Mouse (Mus musculus): ENCODE results near the gene Zcchc7. TPM values are rescaled to one million over a fixed set of nuclear protein-coding genes. Genes with fewer than 3 reads are reported as not detected.
"Not testable (repeated sequence)": the region's sequence is repeated elsewhere in the genome, so short reads cannot be mapped to it uniquely, and the experiment has no call there.

The Zcchc7 gene
- polyA plus RNA-seq, 1 experiment from 2014 or later, result 44.4 TPM

- WGBS, result 79% methylated on average over 1 of the region's 1 CpGs
Observed at GRCm38 (mm10) chr4:44740471-44740870, 15.2 kb upstream of the Zcchc7 start.

GRCm38 (mm10) chr4:44756134-44756951 is 666 bp downstream of the Zcchc7 start:
- WGBS, result under 1% methylated on average over 60 of the region's 60 CpGs
- Histone ChIP-seq H3K27me3 (replicated peaks; ENCODE audit: control insufficient read depth, insufficient read depth, low read length) (no peaks in the 10 kb centered on the region), H3K9me3 (ENCODE audit: control insufficient read depth, low read length) (no peaks in the 10 kb centered on the region), H3K4me3 (replicated peaks; ENCODE audit: low read length) (peak overlapping the region; percentile 92), H3K27ac (ENCODE audit: low read length) (peak overlapping the region; percentile 89), H3K9ac (replicated peaks; ENCODE audit: low read depth, low read length) (peak overlapping the region; percentile 94), H3K4me1 (replicated peaks; ENCODE audit: control insufficient read depth, insufficient read depth, low read length) (peaks cover 13% of the 10 kb centered on the region), H3K36me3 (ENCODE audit: control insufficient read depth, insufficient read depth) (no peaks in the 10 kb centered on the region), H3K4me2 (ENCODE audit: low read length) (peak overlapping the region; percentile 90)
- peak; percentile 98 for ATAC-seq

More at GRCm38 (mm10) chr4:44740471-44740870, 15.2 kb upstream of the Zcchc7 start:
- Histone ChIP-seq H3K9ac (replicated peaks; ENCODE audit: low read depth, low read length) (no peak overlapping the region), H3K27me3 (replicated peaks; ENCODE audit: control insufficient read depth, insufficient read depth, low read length) (no peaks in the 10 kb centered on the region), H3K27ac (ENCODE audit: low read length) (no peak overlapping the region), H3K4me1 (replicated peaks; ENCODE audit: control insufficient read depth, insufficient read depth, low read length) (no peaks in the 10 kb centered on the region), H3K4me3 (replicated peaks; ENCODE audit: low read length) (no peak overlapping the region), H3K9me3 (ENCODE audit: control insufficient read depth, low read length) (no peaks in the 10 kb centered on the region; the same call in 1 of the 2 replicates), H3K36me3 (ENCODE audit: control insufficient read depth, insufficient read depth) (no peaks in the 10 kb centered on the region), H3K4me2 (ENCODE audit: low read length) (no peak overlapping the region)
- no peak for ATAC-seq

- peak overlapping the region; percentile 92 for H3K4me3 ChIP-seq (replicated peaks; ENCODE audit: low read length)
Observed at GRCm38 (mm10) chr4:44757131-44757530, 1.5 kb downstream of the Zcchc7 start.

GRCm38 (mm10) chr4:44774890-44775289 is 19.2 kb downstream of the Zcchc7 start:
- WGBS, result 62% methylated on average over 3 of the region's 3 CpGs
- no peaks in the 10 kb centered on the region for H3K9me3 ChIP-seq (ENCODE audit: control insufficient read depth, low read length)
- 0 out of 2 replicates have a peak, but pooled peaks cover 2% of the 10 kb centered on the region for H3K4me1 ChIP-seq (replicated peaks; ENCODE audit: control insufficient read depth, insufficient read depth, low read length)
- no peak for ATAC-seq
- H3K27ac ChIP-seq (ENCODE audit: low read length), result no peak overlapping the region
- H3K36me3 ChIP-seq (ENCODE audit: control insufficient read depth, insufficient read depth), result no peaks in the 10 kb centered on the region
- no peak overlapping the region for H3K9ac ChIP-seq (replicated peaks; ENCODE audit: low read depth, low read length)
- H3K4me3 ChIP-seq (replicated peaks; ENCODE audit: low read length), result no peak overlapping the region
- no peaks in the 10 kb centered on the region for H3K27me3 ChIP-seq (replicated peaks; ENCODE audit: control insufficient read depth, insufficient read depth, low read length)
- no peak overlapping the region for H3K4me2 ChIP-seq (ENCODE audit: low read length)

More at GRCm38 (mm10) chr4:44757131-44757530, 1.5 kb downstream of the Zcchc7 start:
- not testable (repeated sequence) for H3K9me3 ChIP-seq (ENCODE audit: control insufficient read depth, low read length); ATAC-seq; H3K27me3 ChIP-seq (replicated peaks; ENCODE audit: control insufficient read depth, insufficient read depth, low read length); H3K36me3 ChIP-seq (ENCODE audit: control insufficient read depth, insufficient read depth)
- peak overlapping the region; percentile 90 for H3K4me2 ChIP-seq (ENCODE audit: low read length)
- peak overlapping the region; percentile 89; the same call in 1 of the 2 replicates for H3K27ac ChIP-seq (ENCODE audit: low read length)
- H3K4me1 ChIP-seq (replicated peaks; ENCODE audit: control insufficient read depth, insufficient read depth, low read length), result peaks cover 13% of the 10 kb centered on the region
- peak overlapping the region; percentile 94 for H3K9ac ChIP-seq (replicated peaks; ENCODE audit: low read depth, low read length)
- WGBS, result 7% methylated on average over 10 of the region's 10 CpGs

- Histone ChIP-seq H3K4me1 (replicated peaks; ENCODE audit: control insufficient read depth, insufficient read depth, low read length) (0 out of 2 replicates have a peak, but pooled peaks cover 2% of the 10 kb centered on the region), H3K9ac (replicated peaks; ENCODE audit: low read depth, low read length) (no peak overlapping the region), H3K27ac (ENCODE audit: low read length) (no peak overlapping the region), H3K36me3 (ENCODE audit: control insufficient read depth, insufficient read depth) (no peaks in the 10 kb centered on the region), H3K4me3 (replicated peaks; ENCODE audit: low read length) (no peak overlapping the region), H3K9me3 (ENCODE audit: control insufficient read depth, low read length) (no peaks in the 10 kb centered on the region), H3K27me3 (replicated peaks; ENCODE audit: control insufficient read depth, insufficient read depth, low read length) (no peaks in the 10 kb centered on the region), H3K4me2 (ENCODE audit: low read length) (no peak overlapping the region)
- ATAC-seq, result no peak
- 33% methylated on average over 2 of the region's 2 CpGs for WGBS
Observed at GRCm38 (mm10) chr4:44776651-44777050, 21.0 kb downstream of the Zcchc7 start.

- Histone ChIP-seq H3K9ac (replicated peaks; ENCODE audit: low read depth, low read length) (no peak overlapping the region), H3K4me2 (ENCODE audit: low read length) (no peak overlapping the region), H3K36me3 (ENCODE audit: control insufficient read depth, insufficient read depth) (no peaks in the 10 kb centered on the region), H3K27ac (ENCODE audit: low read length) (no peak overlapping the region), H3K27me3 (replicated peaks; ENCODE audit: control insufficient read depth, insufficient read depth, low read length) (no peaks in the 10 kb centered on the region), H3K4me1 (replicated peaks; ENCODE audit: control insufficient read depth, insufficient read depth, low read length) (0 out of 2 replicates have a peak, but pooled peaks cover 2% of the 10 kb centered on the region), H3K9me3 (ENCODE audit: control insufficient read depth, low read length) (no peaks in the 10 kb centered on the region), H3K4me3 (replicated peaks; ENCODE audit: low read length) (no peak overlapping the region)
- ATAC-seq, result no peak
- WGBS, result 69% methylated on average over 3 of the region's 3 CpGs
Observed at GRCm38 (mm10) chr4:44777101-44777500, 21.4 kb downstream of the Zcchc7 start.

GRCm38 (mm10) chr4:44777711-44778110 is 22.0 kb downstream of the Zcchc7 start:
- Histone ChIP-seq H3K4me1 (replicated peaks; ENCODE audit: control insufficient read depth, insufficient read depth, low read length) (0 out of 2 replicates have a peak, but pooled peaks cover 2% of the 10 kb centered on the region), H3K36me3 (ENCODE audit: control insufficient read depth, insufficient read depth) (no peaks in the 10 kb centered on the region), H3K9ac (replicated peaks; ENCODE audit: low read depth, low read length) (no peak overlapping the region), H3K27ac (ENCODE audit: low read length) (no peak overlapping the region), H3K27me3 (replicated peaks; ENCODE audit: control insufficient read depth, insufficient read depth, low read length) (no peaks in the 10 kb centered on the region), H3K4me3 (replicated peaks; ENCODE audit: low read length) (no peak overlapping the region), H3K4me2 (ENCODE audit: low read length) (no peak overlapping the region), H3K9me3 (ENCODE audit: control insufficient read depth, low read length) (no peaks in the 10 kb centered on the region)
- no peak for ATAC-seq

GRCm38 (mm10) chr4:44778316-44778715 is 22.6 kb downstream of the Zcchc7 start:
- Histone ChIP-seq H3K9me3 (ENCODE audit: control insufficient read depth, low read length) (no peaks in the 10 kb centered on the region), H3K4me1 (replicated peaks; ENCODE audit: control insufficient read depth, insufficient read depth, low read length) (0 out of 2 replicates have a peak, but pooled peaks cover 2% of the 10 kb centered on the region), H3K27me3 (replicated peaks; ENCODE audit: control insufficient read depth, insufficient read depth, low read length) (no peaks in the 10 kb centered on the region), H3K9ac (replicated peaks; ENCODE audit: low read depth, low read length) (no peak overlapping the region), H3K4me3 (replicated peaks; ENCODE audit: low read length) (no peak overlapping the region), H3K36me3 (ENCODE audit: control insufficient read depth, insufficient read depth) (no peaks in the 10 kb centered on the region), H3K4me2 (ENCODE audit: low read length) (no peak overlapping the region), H3K27ac (ENCODE audit: low read length) (no peak overlapping the region)
- WGBS, result 39% methylated on average over 3 of the region's 3 CpGs
- no peak for ATAC-seq

- Histone ChIP-seq H3K27ac (ENCODE audit: low read length) (no peak overlapping the region), H3K4me3 (replicated peaks; ENCODE audit: low read length) (no peak overlapping the region), H3K4me1 (replicated peaks; ENCODE audit: control insufficient read depth, insufficient read depth, low read length) (0 out of 2 replicates have a peak, but pooled peaks cover 2% of the 10 kb centered on the region), H3K9me3 (ENCODE audit: control insufficient read depth, low read length) (no peaks in the 10 kb centered on the region), H3K4me2 (ENCODE audit: low read length) (no peak overlapping the region), H3K27me3 (replicated peaks; ENCODE audit: control insufficient read depth, insufficient read depth, low read length) (no peaks in the 10 kb centered on the region), H3K36me3 (ENCODE audit: control insufficient read depth, insufficient read depth) (no peaks in the 10 kb centered on the region), H3K9ac (replicated peaks; ENCODE audit: low read depth, low read length) (no peak overlapping the region)
- no peak for ATAC-seq
- 58% methylated on average over 4 of the region's 4 CpGs for WGBS
Observed at GRCm38 (mm10) chr4:44780462-44781157, 24.9 kb downstream of the Zcchc7 start.

Measured in forebrain, embryonic 16.5 days (tissue).